Mouse (Mus musculus): ENCODE measurements around the gene Ghr. TPM values are rescaled to one million over a fixed set of nuclear protein-coding genes. Genes with fewer than 3 reads are reported as not detected.

Gene Ghr
- polyA plus RNA-seq, 1 experiment = not detected

DNA sequence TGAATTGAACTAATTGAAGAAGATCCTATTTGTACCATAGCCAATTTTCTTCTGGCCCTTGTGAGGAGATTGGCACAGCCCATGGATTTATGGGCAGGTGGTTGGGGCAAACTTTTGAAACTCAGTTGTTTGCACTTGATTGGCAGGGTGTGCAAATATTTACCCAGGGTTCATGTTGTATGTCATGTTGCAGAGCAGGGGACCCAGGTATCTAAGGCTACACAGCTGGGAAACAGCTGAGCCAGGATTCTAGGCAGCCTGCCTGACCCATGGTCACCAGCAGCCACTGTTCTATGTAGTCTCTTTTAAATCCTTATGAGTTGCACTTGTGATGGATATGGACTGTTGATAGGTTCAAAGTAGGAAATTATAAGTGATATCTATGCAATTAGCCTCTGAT is 94.1 kb downstream of the Ghr start:
- TF ChIP-seq GATA1 (IDR thresholded peaks at IDR 0.05; ENCODE audit: low read length) = no peak

GRCm38 (mm10) chr15:3488601-3489000 is 94.7 kb downstream of the Ghr start:
- no peak for TF ChIP-seq GATA1 (IDR thresholded peaks at IDR 0.05; ENCODE audit: low read length)

DNA sequence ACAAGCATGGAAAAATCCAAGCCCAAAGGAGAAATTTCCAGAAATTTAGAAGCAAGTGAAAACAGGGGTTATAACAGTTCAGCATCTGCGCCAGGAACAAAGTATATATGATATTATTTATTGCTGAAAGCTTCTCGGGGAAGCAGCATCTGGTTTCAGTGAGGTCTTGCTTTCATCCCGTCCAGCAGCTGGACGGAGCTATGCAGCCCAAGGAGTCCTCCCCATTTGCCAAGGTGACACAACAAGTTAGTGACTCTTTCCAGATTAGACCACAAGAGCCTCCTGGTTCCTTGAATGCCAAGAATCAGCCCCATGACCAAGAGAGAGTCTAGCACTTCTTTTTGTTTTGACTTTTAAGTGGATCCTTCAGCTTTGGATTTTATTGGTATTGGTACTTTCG is 96.6 kb downstream of the Ghr start:
- TF ChIP-seq GATA1 (IDR thresholded peaks at IDR 0.05; ENCODE audit: low read length) = no peak

DNA sequence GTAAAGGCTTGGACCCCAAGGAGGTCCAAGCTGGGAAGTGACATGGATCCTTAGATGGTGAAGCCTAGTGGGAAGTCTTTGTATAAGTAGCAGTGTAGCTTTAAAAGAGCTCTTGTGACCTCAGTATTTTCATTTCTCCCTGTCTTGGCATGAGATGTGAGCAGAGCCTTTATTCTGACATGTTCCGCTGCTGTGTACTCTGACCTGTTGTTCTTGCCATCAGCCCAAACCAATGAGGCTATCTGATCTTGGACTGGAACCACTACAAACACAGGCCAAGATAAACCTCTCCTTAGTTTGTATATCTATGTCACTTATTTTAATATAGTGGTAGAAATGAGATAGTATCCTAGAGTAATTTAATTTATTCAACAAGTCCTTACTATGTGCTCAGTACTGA is 97.9 kb downstream of the Ghr start:
- TF ChIP-seq GATA1 (IDR thresholded peaks at IDR 0.05; ENCODE audit: low read length) = no peak

GRCm38 (mm10) chr15:3483451-3483850 is 99.8 kb downstream of the Ghr start:
- TF ChIP-seq GATA1 (IDR thresholded peaks at IDR 0.05; ENCODE audit: low read length) = no peak

GRCm38 (mm10) chr15:3469230-3469629 is 114.1 kb downstream of the Ghr start:
- TF ChIP-seq GATA1 (IDR thresholded peaks at IDR 0.05; ENCODE audit: low read length) = no peak

- TF ChIP-seq GATA1 (IDR thresholded peaks at IDR 0.05; ENCODE audit: low read length) = no peak
Measured at GRCm38 (mm10) chr15:3466608-3467007, 116.7 kb downstream of the Ghr start.

- no peak for TF ChIP-seq GATA1 (IDR thresholded peaks at IDR 0.05; ENCODE audit: low read length)
Measured at GRCm38 (mm10) chr15:3464754-3465153, 118.5 kb downstream of the Ghr start.

DNA sequence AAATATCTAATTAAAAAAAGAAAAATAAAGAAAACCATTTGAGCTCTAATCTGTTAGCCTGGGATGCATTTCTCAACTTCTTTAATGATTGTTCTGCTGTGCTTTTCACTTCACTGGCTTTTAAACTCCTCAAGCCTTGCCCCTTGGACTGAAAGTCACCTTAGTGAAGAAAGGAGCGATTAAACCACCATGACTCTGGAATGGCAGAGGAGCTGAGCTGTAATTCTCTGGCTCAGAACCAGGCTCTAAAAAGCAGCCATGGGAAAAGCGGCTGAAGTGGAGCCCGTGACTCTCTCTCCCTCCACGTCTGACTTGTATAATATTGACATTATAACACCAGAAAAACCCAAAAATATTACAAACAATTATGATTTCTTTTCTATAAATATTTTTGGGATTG is 126.7 kb downstream of the Ghr start:
- no peak for TF ChIP-seq GATA1 (IDR thresholded peaks at IDR 0.05; ENCODE audit: low read length)

DNA sequence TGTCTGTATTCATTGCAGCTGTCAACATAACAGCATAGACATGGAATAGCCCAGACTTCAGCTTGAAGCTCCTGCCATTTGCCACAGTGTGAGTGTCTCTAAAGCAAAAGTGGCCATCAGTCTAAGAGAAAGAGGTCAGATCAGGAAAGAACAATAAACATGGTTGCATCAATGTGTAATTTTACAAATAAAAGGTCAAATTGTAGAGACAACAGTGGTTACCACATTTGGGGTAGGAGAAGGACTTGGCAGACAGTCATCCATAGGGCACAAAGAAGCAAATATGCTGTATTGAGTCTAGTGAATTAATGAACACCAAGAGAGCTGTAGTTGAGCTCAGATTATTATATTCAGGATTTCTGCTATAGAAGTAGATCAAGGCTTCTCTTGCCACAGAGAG is 127.7 kb downstream of the Ghr start:
- TF ChIP-seq GATA1 (IDR thresholded peaks at IDR 0.05; ENCODE audit: low read length) = no peak

- no peak for TF ChIP-seq GATA1 (IDR thresholded peaks at IDR 0.05; ENCODE audit: low read length)
Measured at GRCm38 (mm10) chr15:3452080-3452752, 131.1 kb downstream of the Ghr start.

DNA sequence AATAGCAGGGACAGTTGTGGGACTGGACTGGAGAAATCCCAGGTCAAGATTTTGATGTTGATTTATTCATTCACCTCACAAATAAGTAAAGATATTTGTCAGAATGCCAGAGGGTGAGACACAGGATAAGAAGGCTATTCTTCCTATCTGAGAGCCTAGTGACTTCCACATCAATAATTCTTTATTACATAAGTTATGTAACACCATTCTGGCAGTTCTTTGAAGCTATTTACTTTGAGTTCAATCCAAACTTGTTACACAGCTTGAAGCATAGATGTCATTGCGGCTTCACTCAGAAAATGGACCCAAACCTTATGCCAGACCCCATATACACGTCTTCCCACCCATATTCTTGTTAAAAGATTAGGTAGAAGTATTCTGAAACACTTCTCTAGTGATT is 133.7 kb downstream of the Ghr start:
- no peak for TF ChIP-seq GATA1 (IDR thresholded peaks at IDR 0.05; ENCODE audit: low read length)

DNA sequence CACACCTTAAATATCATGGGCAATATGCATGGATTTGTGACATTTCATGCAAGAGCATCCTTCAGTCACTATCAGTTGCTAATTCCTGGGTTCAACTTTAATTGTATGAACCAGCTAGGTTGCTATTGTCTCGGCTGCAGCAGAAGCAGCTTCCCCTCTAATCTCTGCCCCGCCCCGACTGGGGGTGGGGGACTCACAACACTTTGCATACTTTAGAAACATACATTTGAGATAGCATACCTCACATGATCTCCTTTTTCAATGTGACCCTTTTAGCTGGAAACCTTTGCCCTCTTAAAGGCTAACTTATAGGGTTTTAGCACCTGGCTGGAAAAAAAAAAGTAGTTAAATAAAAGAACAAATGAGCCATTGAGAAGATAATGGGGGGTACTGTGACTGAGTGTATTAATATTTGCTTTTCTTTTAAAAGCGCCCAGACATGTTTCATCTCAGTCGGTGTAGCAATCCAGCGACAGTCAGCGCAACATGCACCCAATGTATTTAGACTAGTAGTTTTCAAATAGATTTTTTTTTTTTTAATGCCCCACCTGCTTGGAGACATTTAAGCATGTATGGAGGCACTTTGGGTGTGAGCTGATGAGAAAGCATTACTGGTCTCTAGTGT is 137.9 kb downstream of the Ghr start:
- no peak for TF ChIP-seq GATA1 (IDR thresholded peaks at IDR 0.05; ENCODE audit: low read length)

- no peak for TF ChIP-seq GATA1 (IDR thresholded peaks at IDR 0.05; ENCODE audit: low read length)
Measured at GRCm38 (mm10) chr15:3444448-3445020, 138.8 kb downstream of the Ghr start.

GRCm38 (mm10) chr15:3441506-3442286 is 141.6 kb downstream of the Ghr start:
- no peak for TF ChIP-seq GATA1 (IDR thresholded peaks at IDR 0.05; ENCODE audit: low read length)

DNA sequence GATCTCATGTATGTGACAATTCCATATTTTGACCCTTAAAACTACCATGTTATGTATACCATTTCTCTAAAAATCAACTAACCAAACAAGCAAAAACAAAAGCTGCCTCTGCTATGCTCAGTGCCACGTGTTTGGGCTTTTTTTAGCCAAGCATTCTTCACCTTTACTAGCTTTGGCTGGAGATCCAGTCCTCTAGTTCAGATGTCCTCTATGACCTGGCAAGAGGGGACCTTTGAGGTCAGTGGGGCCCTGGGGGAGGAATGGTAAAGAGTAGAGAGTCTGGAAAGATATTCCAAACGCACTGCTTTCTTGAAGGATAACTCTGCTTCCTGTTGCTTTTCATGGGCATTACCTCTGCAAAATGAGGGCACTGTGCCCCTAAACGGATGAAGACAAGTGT is 145.9 kb downstream of the Ghr start:
- TF ChIP-seq GATA1 (IDR thresholded peaks at IDR 0.05; ENCODE audit: low read length) = no peak
